Mouse (Mus musculus): ENCODE results near the gene Fgd1. TPM values are rescaled to one million over a fixed set of nuclear protein-coding genes. Genes with fewer than 3 reads are reported as not detected.
A peak's percentile ranks its signal among the peaks of the same experiment; 100 is the strongest.

Fgd1 gene
- 15.7 and 18.4 TPM in 2 replicates for polyA plus RNA-seq (2014; fragmentation: Nextera tagmentation; extraction: Ambion mirVana)

GRCm38 (mm10) chrX:151045850-151046249 is at the start of gene Fgd1:
Gene Fgd1 (plus strand): TSS chrX:151046150.
- H3K4me3 ChIP-seq (replicated peaks; ENCODE audit: low read depth, low read length) = peak within 1 kb of the TSS; percentile 65
- no peaks in the 10 kb centered on the region for H3K36me3 ChIP-seq (ENCODE audit: control insufficient read depth, insufficient read depth, low read length)
- no peaks in the 10 kb centered on the region for H3K9me3 ChIP-seq (ENCODE audit: control insufficient read depth, low read length)
- WGBS = 95% methylated on average over 8 of the region's 8 CpGs
- H3K27ac ChIP-seq (replicated peaks; ENCODE audit: low read depth, low read length) = peak within 1 kb of the TSS; percentile 90
- no peak for ATAC-seq (ENCODE audit: low FRiP score, low TSS enrichment)
- H3K9ac ChIP-seq (replicated peaks; ENCODE audit: low read length) = peak within 1 kb of the TSS; percentile 80
- H3K4me1 ChIP-seq (ENCODE audit: control insufficient read depth, insufficient read depth, low read length) = peaks cover 9% of the 10 kb centered on the region
- H3K4me2 ChIP-seq (ENCODE audit: low read length) = peak within 1 kb of the TSS; percentile 66
- no peak for DNase-seq
- H3K27me3 ChIP-seq (ENCODE audit: control insufficient read depth, insufficient read depth, low read length) = no peaks in the 10 kb centered on the region

GRCm38 (mm10) chrX:150996775-150997174 is 49.2 kb upstream of the Fgd1 start:
- Histone ChIP-seq H3K9ac (replicated peaks; ENCODE audit: low read length) (no peak overlapping the region), H3K4me2 (ENCODE audit: low read length) (no peak overlapping the region), H3K4me1 (ENCODE audit: control insufficient read depth, insufficient read depth, low read length) (no peaks in the 10 kb centered on the region), H3K27me3 (ENCODE audit: control insufficient read depth, insufficient read depth, low read length) (no peaks in the 10 kb centered on the region), H3K9me3 (ENCODE audit: control insufficient read depth, low read length) (no peaks in the 10 kb centered on the region), H3K27ac (replicated peaks; ENCODE audit: low read depth, low read length) (no peak overlapping the region), H3K4me3 (replicated peaks; ENCODE audit: low read depth, low read length) (no peak overlapping the region), H3K36me3 (ENCODE audit: control insufficient read depth, insufficient read depth, low read length) (peaks cover 66% of the 10 kb centered on the region)
- WGBS = 85% methylated on average over 3 of the region's 3 CpGs
- no peak for ATAC-seq (ENCODE audit: low FRiP score, low TSS enrichment)
- no peak for DNase-seq

- Histone ChIP-seq H3K4me3 (replicated peaks; ENCODE audit: low read depth, low read length) (peak within 1 kb of the TSS; percentile 44), H3K4me1 (ENCODE audit: control insufficient read depth, insufficient read depth, low read length) (no peaks in the 10 kb centered on the region), H3K4me2 (ENCODE audit: low read length) (peak within 1 kb of the TSS; percentile 57), H3K27ac (replicated peaks; ENCODE audit: low read depth, low read length) (peak within 1 kb of the TSS; percentile 88), H3K36me3 (ENCODE audit: control insufficient read depth, insufficient read depth, low read length) (0 out of 2 replicates have a peak, but pooled peaks cover 13% of the 10 kb centered on the region), H3K27me3 (ENCODE audit: control insufficient read depth, insufficient read depth, low read length) (no peaks in the 10 kb centered on the region), H3K9ac (replicated peaks; ENCODE audit: low read length) (peak within 1 kb of the TSS; percentile 53), H3K9me3 (ENCODE audit: control insufficient read depth, low read length) (no peaks in the 10 kb centered on the region)
- 23% methylated on average over 43 of the region's 43 CpGs for WGBS
- peak; percentile 99 for ATAC-seq (ENCODE audit: low FRiP score, low TSS enrichment)
- DNase-seq = peak; percentile 95
These were observed 28.7 kb upstream of the Fgd1 start, which contains the start of gene Gnl3l for GRCm38 (mm10) chrX:151016938-151017877. Gene Gnl3l (minus strand): TSS chrX:151017322.

GRCm38 (mm10) chrX:151017897-151018296 is 28.1 kb upstream of the Fgd1 start:
- Histone ChIP-seq H3K4me1 (ENCODE audit: control insufficient read depth, insufficient read depth, low read length) (no peaks in the 10 kb centered on the region), H3K9ac (replicated peaks; ENCODE audit: low read length) (peak overlapping the region; percentile 49; the same call in 1 of the 2 replicates), H3K27ac (replicated peaks; ENCODE audit: low read depth, low read length) (peak overlapping the region; percentile 88), H3K9me3 (ENCODE audit: control insufficient read depth, low read length) (no peaks in the 10 kb centered on the region), H3K4me2 (ENCODE audit: low read length) (peak overlapping the region; percentile 57), H3K27me3 (ENCODE audit: control insufficient read depth, insufficient read depth, low read length) (no peaks in the 10 kb centered on the region), H3K36me3 (ENCODE audit: control insufficient read depth, insufficient read depth, low read length) (0 out of 2 replicates have a peak, but pooled peaks cover 10% of the 10 kb centered on the region), H3K4me3 (replicated peaks; ENCODE audit: low read depth, low read length) (peak overlapping the region; percentile 44)
- no peak for ATAC-seq (ENCODE audit: low FRiP score, low TSS enrichment)
- WGBS = 16% methylated on average over 3 of the region's 3 CpGs
- DNase-seq = peak; percentile 49

GRCm38 (mm10) chrX:151018798-151019197 is 27.2 kb upstream of the Fgd1 start:
- peak overlapping the region; percentile 57 for H3K4me2 ChIP-seq (ENCODE audit: low read length)
- ATAC-seq (ENCODE audit: low FRiP score, low TSS enrichment) (no peak), DNase-seq (peak; percentile 2)
- H3K9ac ChIP-seq (replicated peaks; ENCODE audit: low read length) = 0 out of 2 replicates have a peak overlapping the region, but pooled peaks have one; percentile 26
- H3K9me3 ChIP-seq (ENCODE audit: control insufficient read depth, low read length) = no peaks in the 10 kb centered on the region
- no peak overlapping the region for H3K27ac ChIP-seq (replicated peaks; ENCODE audit: low read depth, low read length)
- peak overlapping the region; percentile 44; the same call in 1 of the 2 replicates for H3K4me3 ChIP-seq (replicated peaks; ENCODE audit: low read depth, low read length)
- H3K27me3 ChIP-seq (ENCODE audit: control insufficient read depth, insufficient read depth, low read length) = no peaks in the 10 kb centered on the region
- H3K36me3 ChIP-seq (ENCODE audit: control insufficient read depth, insufficient read depth, low read length) = 0 out of 2 replicates have a peak, but pooled peaks cover 6% of the 10 kb centered on the region
- WGBS = 63% methylated on average over 3 of the region's 3 CpGs
- no peaks in the 10 kb centered on the region for H3K4me1 ChIP-seq (ENCODE audit: control insufficient read depth, insufficient read depth, low read length)

- no peaks in the 10 kb centered on the region for H3K4me1 ChIP-seq (ENCODE audit: control insufficient read depth, insufficient read depth, low read length)
- no peak for DNase-seq
- no peak overlapping the region for H3K4me3 ChIP-seq (replicated peaks; ENCODE audit: low read depth, low read length)
- H3K27me3 ChIP-seq (ENCODE audit: control insufficient read depth, insufficient read depth, low read length) = no peaks in the 10 kb centered on the region
- no peak overlapping the region for H3K9ac ChIP-seq (replicated peaks; ENCODE audit: low read length)
- H3K9me3 ChIP-seq (ENCODE audit: control insufficient read depth, low read length) = no peaks in the 10 kb centered on the region
- H3K27ac ChIP-seq (replicated peaks; ENCODE audit: low read depth, low read length) = no peak overlapping the region
- H3K4me2 ChIP-seq (ENCODE audit: low read length) = no peak overlapping the region
- WGBS = 82% methylated on average over 3 of the region's 3 CpGs
- no peak for ATAC-seq (ENCODE audit: low FRiP score, low TSS enrichment)
- H3K36me3 ChIP-seq (ENCODE audit: control insufficient read depth, insufficient read depth, low read length) = no peaks in the 10 kb centered on the region
These were observed 14.6 kb upstream of the Fgd1 start for GRCm38 (mm10) chrX:151031400-151031799.

GRCm38 (mm10) chrX:151041223-151041622 is 4.7 kb upstream of the Fgd1 start:
- no peak for ATAC-seq (ENCODE audit: low FRiP score, low TSS enrichment)
- 47% methylated on average over 5 of the region's 5 CpGs for WGBS
- Histone ChIP-seq H3K27me3 (ENCODE audit: control insufficient read depth, insufficient read depth, low read length) (no peaks in the 10 kb centered on the region), H3K4me1 (ENCODE audit: control insufficient read depth, insufficient read depth, low read length) (no peaks in the 10 kb centered on the region), H3K36me3 (ENCODE audit: control insufficient read depth, insufficient read depth, low read length) (no peaks in the 10 kb centered on the region), H3K9ac (replicated peaks; ENCODE audit: low read length) (no peak overlapping the region), H3K27ac (replicated peaks; ENCODE audit: low read depth, low read length) (no peak overlapping the region), H3K4me3 (replicated peaks; ENCODE audit: low read depth, low read length) (no peak overlapping the region), H3K4me2 (ENCODE audit: low read length) (no peak overlapping the region), H3K9me3 (ENCODE audit: control insufficient read depth, low read length) (no peaks in the 10 kb centered on the region)
- DNase-seq = no peak

GRCm38 (mm10) chrX:151046321-151046720 is 371 bp downstream of the Fgd1 start:
- no peak for DNase-seq

More at GRCm38 (mm10) chrX:151046321-151046720, 371 bp downstream of the Fgd1 start:
- no peak for ATAC-seq (ENCODE audit: low FRiP score, low TSS enrichment)
- Histone ChIP-seq H3K4me1 (ENCODE audit: control insufficient read depth, insufficient read depth, low read length) (peaks cover 9% of the 10 kb centered on the region), H3K27me3 (ENCODE audit: control insufficient read depth, insufficient read depth, low read length) (no peaks in the 10 kb centered on the region), H3K4me3 (replicated peaks; ENCODE audit: low read depth, low read length) (peak overlapping the region; percentile 65), H3K4me2 (ENCODE audit: low read length) (peak overlapping the region; percentile 66), H3K9ac (replicated peaks; ENCODE audit: low read length) (peak overlapping the region; percentile 80; the same call in 1 of the 2 replicates), H3K27ac (replicated peaks; ENCODE audit: low read depth, low read length) (peak overlapping the region; percentile 90; the same call in 1 of the 2 replicates), H3K36me3 (ENCODE audit: control insufficient read depth, insufficient read depth, low read length) (no peaks in the 10 kb centered on the region), H3K9me3 (ENCODE audit: control insufficient read depth, low read length) (no peaks in the 10 kb centered on the region)
- 46% methylated on average over 11 of the region's 11 CpGs for WGBS
